Mouse (Mus musculus) midbrain, embryonic 16.5 days (tissue): Measurements from ENCODE around the gene Khk. TPM values are rescaled to one million over a fixed set of nuclear protein-coding genes. Genes with fewer than 3 reads are reported as not detected.
"Not testable (repeated sequence)": the region's sequence is repeated elsewhere in the genome, so short reads cannot be mapped to it uniquely, and the experiment has no call there.

Experiments used
- ATAC-seq: fragments of 200-750 bp; cut with Nextera tagmentation; 2 replicates; pipeline ENCODE4 v1.8.0; 2017; ENCODE audit warnings: moderate TSS enrichment
- H3K27ac ChIP-seq: fragments of 300-500 bp; sonication (generic); 2 replicates; pipeline ENCODE4 v1.5.1; 2014; ENCODE audit warnings: mild to moderate bottlenecking, low read length, mixed read lengths
- H3K27me3 ChIP-seq: fragments of 300-500 bp; sonication (generic); 2 replicates; pipeline ENCODE4 v1.6.1; 2014; ENCODE audit warnings: low read depth, low read length, mixed read lengths; ENCODE audit not compliant: control insufficient read depth, insufficient read depth
- H3K36me3 ChIP-seq: fragments of 300-500 bp; sonication (generic); 2 replicates; pipeline ENCODE4 v1.6.1; 2014; ENCODE audit warnings: mild to moderate bottlenecking, low read length, moderate library complexity, mixed read lengths; ENCODE audit not compliant: control insufficient read depth, insufficient read depth
- H3K4me1 ChIP-seq: fragments of 300-500 bp; sonication (generic); 2 replicates; pipeline ENCODE4 v1.6.1; 2014; ENCODE audit warnings: mild to moderate bottlenecking, low read length, mixed read lengths; ENCODE audit not compliant: control insufficient read depth, insufficient read depth
- H3K4me2 ChIP-seq: fragments of 300-500 bp; sonication (generic); 2 replicates; pipeline ENCODE4 v1.6.1; 2014; ENCODE audit warnings: mild to moderate bottlenecking, low read length, mixed read lengths
- H3K4me3 ChIP-seq: fragments of 300-500 bp; sonication (generic); 2 replicates; pipeline ENCODE4 v1.5.1; 2014; ENCODE audit warnings: low read depth, mild to moderate bottlenecking, low read length, moderate library complexity, mixed read lengths
- H3K9ac ChIP-seq: fragments of 300-500 bp; sonication (generic); 2 replicates; pipeline ENCODE4 v1.6.1; 2014; ENCODE audit warnings: low read depth, low read length, mixed read lengths
- H3K9me3 ChIP-seq: fragments of 300-500 bp; sonication (generic); replicated peaks from 2 replicates; pipeline ENCODE4 v1.6.1; 2014; ENCODE audit warnings: mild to moderate bottlenecking, low read length, mixed read lengths; ENCODE audit not compliant: control insufficient read depth, poor library complexity, severe bottlenecking
- WGBS: fragments of 180-500 bp; shearing (Covaris S2); extraction: QIAGEN DNeasy Blood & Tissue Kit; methylation state at CpG from one replicate; pipeline ENCODE4 v1.1.7; 2014; 5-methylcytosine and 5-hydroxymethylcytosine counted together
- polyA plus RNA-seq: library from polyadenylated mRNA; unstranded; fragments of >200 nt; fragmentation: Nextera tagmentation; extraction: Ambion mirVana; gene quantifications from 2 replicates; pipeline ENCODE4 v1.2.1, GENCODE M21; 2015

The Khk gene
- 9.6 and 9.9 TPM in 2 replicates for polyA plus RNA-seq

GRCm38 (mm10) chr5:30921256-30922033, at the start of gene Khk:
Khk (plus strand) TSS chr5:30921431.
- Histone ChIP-seq H3K9me3 (no peaks in the 10 kb centered on the region), H3K27me3 (no peaks in the 10 kb centered on the region), H3K4me2 (peak within 1 kb of the TSS; percentile 97), H3K4me1 (peaks cover 11% of the 10 kb centered on the region), H3K9ac (peak within 1 kb of the TSS; percentile 74), H3K4me3 (peak within 1 kb of the TSS; percentile 61), H3K36me3 (no peaks in the 10 kb centered on the region), H3K27ac (peak within 1 kb of the TSS; percentile 67)
- ATAC-seq, result peak; percentile 65
- 1% methylated on average over 35 of the region's 40 CpGs for WGBS

GRCm38 (mm10) chr5:30872574-30872973, 48.7 kb upstream of the Khk start:
- H3K4me2 ChIP-seq, result no peak overlapping the region
- H3K27ac ChIP-seq, result no peak overlapping the region
- H3K9me3 ChIP-seq, result no peaks in the 10 kb centered on the region
- no peaks in the 10 kb centered on the region for H3K27me3 ChIP-seq
- H3K4me1 ChIP-seq, result peaks cover 8% of the 10 kb centered on the region
- peaks cover 53% of the 10 kb centered on the region for H3K36me3 ChIP-seq
- no peak overlapping the region for H3K9ac ChIP-seq
- WGBS, result 97% methylated on average over 9 of the region's 9 CpGs
- H3K4me3 ChIP-seq, result no peak overlapping the region
- no peak for ATAC-seq

GRCm38 (mm10) chr5:30874365-30874764, 46.9 kb upstream of the Khk start:
- no peak overlapping the region for H3K4me2 ChIP-seq
- H3K27me3 ChIP-seq, result no peaks in the 10 kb centered on the region
- no peaks in the 10 kb centered on the region for H3K9me3 ChIP-seq
- no peak overlapping the region for H3K9ac ChIP-seq
- WGBS, result 94% methylated on average over 7 of the region's 7 CpGs
- no peak overlapping the region for H3K27ac ChIP-seq
- H3K36me3 ChIP-seq, result peaks cover 57% of the 10 kb centered on the region
- ATAC-seq, result no peak
- H3K4me3 ChIP-seq, result no peak overlapping the region
- H3K4me1 ChIP-seq, result peaks cover 8% of the 10 kb centered on the region

GRCm38 (mm10) chr5:30878616-30879015, 42.6 kb upstream of the Khk start:
- Histone ChIP-seq H3K36me3 (peaks cover 41% of the 10 kb centered on the region), H3K4me1 (no peaks in the 10 kb centered on the region), H3K27ac (no peak overlapping the region), H3K27me3 (no peaks in the 10 kb centered on the region), H3K4me2 (no peak overlapping the region), H3K9me3 (no peaks in the 10 kb centered on the region), H3K4me3 (no peak overlapping the region), H3K9ac (no peak overlapping the region)
- WGBS, result 65% methylated on average over 6 of the region's 6 CpGs
- no peak for ATAC-seq

GRCm38 (mm10) chr5:30879347-30879943, 41.8 kb upstream of the Khk start:
- Histone ChIP-seq H3K36me3 (peaks cover 33% of the 10 kb centered on the region), H3K4me3 (no peak overlapping the region), H3K4me1 (no peaks in the 10 kb centered on the region), H3K4me2 (no peak overlapping the region), H3K27ac (no peak overlapping the region), H3K9ac (no peak overlapping the region), H3K9me3 (no peaks in the 10 kb centered on the region), H3K27me3 (no peaks in the 10 kb centered on the region)
- WGBS, result 82% methylated on average over 5 of the region's 5 CpGs
- ATAC-seq, result no peak

GRCm38 (mm10) chr5:30881839-30882238, 39.4 kb upstream of the Khk start:
- H3K27ac ChIP-seq, H3K9me3 ChIP-seq, ATAC-seq, H3K4me2 ChIP-seq, H3K27me3 ChIP-seq, H3K4me3 ChIP-seq, H3K9ac ChIP-seq, H3K4me1 ChIP-seq: not testable (repeated sequence)
- H3K36me3 ChIP-seq, result peaks cover 10% of the 10 kb centered on the region
- WGBS, result 82% methylated on average over 4 of the region's 4 CpGs

- Histone ChIP-seq H3K9me3 (no peaks in the 10 kb centered on the region), H3K36me3 (peaks cover 5% of the 10 kb centered on the region; the same call in 1 of the 2 replicates), H3K4me2 (no peak overlapping the region), H3K4me1 (peaks cover 22% of the 10 kb centered on the region), H3K9ac (no peak overlapping the region), H3K27me3 (no peaks in the 10 kb centered on the region), H3K27ac (no peak overlapping the region), H3K4me3 (no peak overlapping the region; the same call in 1 of the 2 replicates)
- 40% methylated on average over 4 of the region's 4 CpGs for WGBS
- ATAC-seq, result no peak
Measured at GRCm38 (mm10) chr5:30886209-30886608, 35.0 kb upstream of the Khk start.

- peak overlapping the region; percentile 98 for H3K27ac ChIP-seq
- no peaks in the 10 kb centered on the region for H3K9me3 ChIP-seq
- peaks cover 22% of the 10 kb centered on the region for H3K4me1 ChIP-seq
- H3K9ac ChIP-seq, result peak overlapping the region; percentile 73
- ATAC-seq, result no peak
- H3K27me3 ChIP-seq, result no peaks in the 10 kb centered on the region
- peaks cover 10% of the 10 kb centered on the region for H3K36me3 ChIP-seq
- peak overlapping the region; percentile 58 for H3K4me2 ChIP-seq
- H3K4me3 ChIP-seq, result peak overlapping the region; percentile 64
- 28% methylated on average over 5 of the region's 5 CpGs for WGBS
Measured at GRCm38 (mm10) chr5:30886731-30887130, 34.5 kb upstream of the Khk start.

- H3K36me3 ChIP-seq, result peaks cover 15% of the 10 kb centered on the region
- H3K4me3 ChIP-seq, result peak overlapping the region; percentile 64
- peak; percentile 72 for ATAC-seq
- peak overlapping the region; percentile 98 for H3K27ac ChIP-seq
- H3K4me1 ChIP-seq, result peaks cover 22% of the 10 kb centered on the region
- peak overlapping the region; percentile 58 for H3K4me2 ChIP-seq
- H3K9ac ChIP-seq, result peak overlapping the region; percentile 73
- 0% methylated on average over 19 of the region's 19 CpGs for WGBS
- H3K9me3 ChIP-seq, result no peaks in the 10 kb centered on the region
- no peaks in the 10 kb centered on the region for H3K27me3 ChIP-seq
Measured at GRCm38 (mm10) chr5:30887331-30887761, 33.9 kb upstream of the Khk start.
